Mouse (Mus musculus) Patski (cell line): ENCODE results near the gene Ostc. TPM values are rescaled to one million over a fixed set of nuclear protein-coding genes. Genes with fewer than 3 reads are reported as not detected.
A peak's percentile ranks its signal among the peaks of the same experiment; 100 is the strongest.

Experiments used
- ATAC-seq: fragments of 100-300 bp; one replicate; pipeline ENCODE4 v1.8.0; 2021
- CTCF ChIA-PET: fragments of 350-600 bp; sonication (Branson Sonifier 250); formaldehyde crosslinking; loops from one replicate; lab custom pipeline; 2022; ENCODE audit warnings: inconsistent platforms; lab: Charles Lee
- POLR2A ChIA-PET: fragments of 350-600 bp; sonication (Branson Sonifier 250); formaldehyde crosslinking; loops from one replicate; lab custom pipeline; 2022; ENCODE audit warnings: antibody characterized with exemption, inconsistent platforms; lab: Charles Lee
- DNase-seq: peaks from one replicate; pipeline ENCODE4 v3.0.0-alpha.2; 2011; ENCODE audit warnings: low read depth, low spot score
- H3K27me3 ChIP-seq: fragments of 371-371 bp; one replicate; pipeline ENCODE4 v1.5.1; 2021
- CTCF ChIP-seq: fragments of 100-300 bp; IDR thresholded peaks from one replicate; pipeline ENCODE4 v1.5.1; 2021
- in situ Hi-C: fragments of 300-500 bp; cut with MboI; formaldehyde crosslinking; loops from 3 replicates; pipeline ENCODE4 v1.11.1; 2018; ENCODE audit warnings: low pct_unique_long_range_greater_than_20kb, mixed read lengths
- polyA plus RNA-seq: library from polyadenylated mRNA; unstranded; gene quantifications from one replicate; pipeline ENCODE4 v1.2.3, GENCODE M21; 2021

Gene Ostc
- polyA plus RNA-seq, 1 experiment from 2014 or later, result 244 TPM

GRCm38 (mm10) chr3:130710103-130710502, 859 bp upstream of the Ostc start:
- ATAC-seq (no peak), DNase-seq (no peak)
- in situ Hi-C loops, result loop anchor here (5.0 kb wide), 1 partner anchor 537 kb away; no protein-coding TSS in a partner anchor
- no peak for TF ChIP-seq CTCF
- CTCF ChIA-PET, result interaction anchor here (1.0 to 1.5 kb wide), 4 partner anchors 11 to 536 kb away, joined by 3 to 5 read pairs (median 4); no protein-coding TSS in a partner anchor
- POLR2A ChIA-PET, result no interaction called here
- H3K27me3 ChIP-seq, result no peaks in the 10 kb centered on the region

- ChIA-PET POLR2A (no interaction called here), CTCF (no interaction called here)
- TF ChIP-seq CTCF, result no peak
- ATAC-seq (no peak), DNase-seq (no peak)
- in situ Hi-C loops, result no loop called here
- H3K27me3 ChIP-seq, result no peaks in the 10 kb centered on the region
Observed at GRCm38 (mm10) chr3:130708529-130708928, 715 bp downstream of the Ostc start.

DNA sequence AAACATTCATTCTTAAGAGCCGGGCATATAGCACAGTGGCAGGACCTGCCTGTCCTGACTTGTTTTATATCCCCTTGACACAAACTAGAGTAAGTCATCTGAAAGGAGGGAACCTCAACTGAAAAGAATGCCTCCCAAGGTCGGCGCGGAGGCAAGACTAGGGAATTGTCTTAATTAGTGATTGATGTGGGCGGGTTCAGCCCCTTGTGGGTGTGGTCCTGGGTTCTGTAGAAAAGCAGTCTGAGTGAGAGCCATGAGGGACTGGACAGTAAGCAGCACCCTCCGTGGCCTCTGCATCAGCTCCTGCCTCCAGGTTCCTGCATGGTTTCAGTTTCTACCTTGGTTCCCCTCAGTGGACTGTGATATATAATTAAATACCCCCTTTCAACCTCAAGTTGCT, 7.0 kb downstream of the Ostc start:
- no peak for TF ChIP-seq CTCF
- POLR2A ChIA-PET, result no interaction called here
- no peaks in the 10 kb centered on the region for H3K27me3 ChIP-seq
- DNase-seq, result no peak
- no peak for ATAC-seq
- CTCF ChIA-PET, result interaction anchor here (1.4 to 4.3 kb wide), 2 partner anchors 10 to 13 kb away, joined by 4 to 33 read pairs; no protein-coding TSS in a partner anchor
- in situ Hi-C loops, result no loop called here

DNA sequence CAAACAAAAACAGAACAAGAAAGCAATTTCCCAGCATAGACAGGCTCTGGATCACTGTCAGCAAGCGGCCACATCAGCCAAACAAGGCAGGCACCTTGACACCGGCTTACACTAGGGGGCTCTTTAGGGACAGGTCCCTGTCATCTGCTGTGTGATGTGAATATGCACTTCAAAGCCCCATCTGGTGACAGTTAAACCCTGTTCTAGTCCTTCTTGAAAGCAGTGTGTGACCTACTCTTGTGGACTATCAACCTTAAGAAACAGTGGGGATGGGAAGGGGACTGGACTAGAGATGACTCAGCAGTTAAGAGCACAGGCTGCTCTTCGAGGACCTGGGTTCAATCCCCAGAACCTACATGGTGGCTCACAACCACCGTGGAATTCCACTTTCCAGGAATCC, 11.6 kb downstream of the Ostc start:
- no peak for TF ChIP-seq CTCF
- in situ Hi-C loops, result loop anchor here (10.0 kb wide), 2 partner anchors 783 to 873 kb away; partner anchors contain the start of gene Rrh
- ATAC-seq (no peak), DNase-seq (no peak)
- CTCF ChIA-PET, result interaction anchor here (1.2 kb wide), 1 partner anchor 603 kb away, joined by 4 read pairs; no protein-coding TSS in a partner anchor
- POLR2A ChIA-PET, result no interaction called here
- H3K27me3 ChIP-seq, result no peaks in the 10 kb centered on the region

- ATAC-seq (no peak), DNase-seq (no peak)
- H3K27me3 ChIP-seq, result no peaks in the 10 kb centered on the region
- POLR2A ChIA-PET, result no interaction called here
- TF ChIP-seq CTCF, result no peak
- CTCF ChIA-PET, result interaction anchor here (0.9 to 5.8 kb wide), 9 partner anchors 9 to 776 kb away, joined by 3 to 33 read pairs (median 3); partner anchors contain the start of gene Ostc
- in situ Hi-C loops, result loop anchor here (5.0 to 10.0 kb wide), 3 partner anchors 602 to 870 kb away; partner anchors contain the start of gene Rrh
Observed at GRCm38 (mm10) chr3:130694705-130695104, 14.5 kb downstream of the Ostc start.

DNA sequence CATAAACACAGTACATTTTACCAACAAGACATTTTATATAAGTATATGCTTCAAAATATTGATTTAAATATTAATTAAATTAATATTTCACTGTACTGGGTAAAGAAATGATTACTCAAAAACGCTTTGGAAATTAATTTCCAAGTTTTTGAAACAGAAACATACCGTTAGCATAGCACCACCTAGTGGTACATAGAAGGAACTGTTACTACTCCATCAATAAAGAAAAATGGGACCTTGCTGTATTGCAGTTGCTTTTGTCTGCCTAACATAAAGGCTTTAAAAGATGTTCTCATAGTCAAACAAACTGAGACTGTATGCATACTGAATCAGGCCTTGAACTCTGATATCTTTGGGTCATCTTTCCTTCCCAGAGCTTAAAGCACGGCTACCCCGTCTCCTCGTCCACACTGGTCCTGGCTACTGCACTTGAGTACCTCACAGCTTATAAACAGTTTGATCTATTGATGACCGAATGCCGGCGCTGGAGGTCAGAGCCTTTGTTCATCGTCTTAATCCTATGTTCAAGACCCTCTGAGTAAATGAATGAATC, 15.1 kb downstream of the Ostc start:
- in situ Hi-C loops, result loop anchor here (5.0 to 10.0 kb wide), 3 partner anchors 602 to 869 kb away; partner anchors contain the start of gene Rrh
- ChIA-PET CTCF (interaction anchor here (0.9 to 5.8 kb wide), 9 partner anchors 10 to 775 kb away, joined by 3 to 33 read pairs (median 3); partner anchors contain the start of gene Ostc), POLR2A (no interaction called here)
- DNase-seq, result no peak
- ATAC-seq, result no peak
- peak; percentile 52 for TF ChIP-seq CTCF
- H3K27me3 ChIP-seq, result no peaks in the 10 kb centered on the region

DNA sequence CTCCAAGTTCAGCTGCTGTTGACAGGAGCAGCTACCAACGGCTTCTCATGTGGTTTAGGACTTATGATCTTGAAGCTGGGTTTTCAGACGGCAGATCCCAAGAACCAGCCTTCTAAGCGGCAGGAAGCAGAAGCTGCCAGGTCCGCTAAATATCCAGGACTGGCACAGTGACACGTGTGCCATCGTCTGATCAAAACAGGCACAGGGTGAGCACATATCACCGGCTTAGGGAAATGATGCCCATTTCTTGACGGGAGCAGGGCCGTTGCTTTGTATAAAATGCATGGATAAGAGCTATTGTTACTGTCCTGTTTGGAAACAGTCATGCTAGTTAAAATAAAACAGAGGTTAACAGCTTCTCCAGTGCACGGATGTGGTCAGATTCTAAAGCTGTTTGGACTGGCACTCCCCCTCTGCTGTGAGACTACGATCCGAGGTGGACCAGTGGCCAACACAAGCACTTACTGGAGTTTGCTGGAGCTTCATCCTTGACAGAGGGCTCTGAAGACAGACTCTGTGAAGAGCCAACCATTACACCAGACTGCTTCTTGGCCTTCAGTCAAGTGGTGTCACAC, 17.6 kb downstream of the Ostc start:
- ChIA-PET CTCF (interaction anchor here (0.7 to 5.8 kb wide), 10 partner anchors 8 to 598 kb away, joined by 3 to 33 read pairs (median 4); no protein-coding TSS in a partner anchor), POLR2A (interaction anchor here (0.6 to 0.9 kb wide), 2 partner anchors 12 to 592 kb away, joined by 3 read pairs; no protein-coding TSS in a partner anchor)
- ATAC-seq, result peak; percentile 49
- H3K27me3 ChIP-seq, result no peaks in the 10 kb centered on the region
- no peak for TF ChIP-seq CTCF
- in situ Hi-C loops, result loop anchor here (5.0 to 10.0 kb wide), 3 partner anchors 599 to 867 kb away; partner anchors contain the start of gene Rrh
- no peak for DNase-seq

- ChIA-PET CTCF (interaction anchor here (0.7 to 5.8 kb wide), 10 partner anchors 9 to 597 kb away, joined by 3 to 33 read pairs (median 4); no protein-coding TSS in a partner anchor), POLR2A (interaction anchor here (0.6 to 0.9 kb wide), 2 partner anchors 13 to 591 kb away, joined by 3 read pairs; no protein-coding TSS in a partner anchor)
- TF ChIP-seq CTCF, result peak; percentile 71
- no peaks in the 10 kb centered on the region for H3K27me3 ChIP-seq
- in situ Hi-C loops, result loop anchor here (5.0 to 10.0 kb wide), 3 partner anchors 599 to 866 kb away; partner anchors contain the start of gene Rrh
- ATAC-seq (peak; percentile 46), DNase-seq (no peak)
Observed at GRCm38 (mm10) chr3:130690834-130691595, 18.2 kb downstream of the Ostc start.

DNA sequence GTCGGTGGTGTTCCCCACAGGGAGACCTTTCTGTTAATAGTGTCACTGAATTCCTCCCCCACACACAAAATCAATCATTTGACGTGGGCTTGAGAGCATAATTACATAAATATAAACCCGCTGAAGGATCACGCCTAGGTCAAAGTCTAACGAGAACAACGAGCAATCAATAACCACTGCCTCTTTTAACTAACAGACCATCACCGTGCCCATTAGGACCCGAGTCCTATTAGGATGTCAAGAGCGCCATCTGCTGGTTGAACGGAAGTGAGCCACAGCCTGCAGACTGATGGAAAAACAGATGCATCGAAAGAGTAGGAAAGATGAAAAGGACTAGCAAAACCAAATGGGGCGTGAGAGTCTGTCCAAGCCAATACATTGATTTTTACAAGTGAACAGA, 19.6 kb downstream of the Ostc start:
- no peaks in the 10 kb centered on the region for H3K27me3 ChIP-seq
- ChIA-PET POLR2A (no interaction called here), CTCF (interaction anchor here (1.3 to 5.8 kb wide), 2 partner anchors 14 to 59 kb away, joined by 3 to 33 read pairs; no protein-coding TSS in a partner anchor)
- in situ Hi-C loops, result loop anchor here (5.0 to 10.0 kb wide), 3 partner anchors 597 to 865 kb away; partner anchors contain the start of gene Rrh
- DNase-seq, result no peak
- ATAC-seq, result peak; percentile 41
- peak; percentile 97 for TF ChIP-seq CTCF

DNA sequence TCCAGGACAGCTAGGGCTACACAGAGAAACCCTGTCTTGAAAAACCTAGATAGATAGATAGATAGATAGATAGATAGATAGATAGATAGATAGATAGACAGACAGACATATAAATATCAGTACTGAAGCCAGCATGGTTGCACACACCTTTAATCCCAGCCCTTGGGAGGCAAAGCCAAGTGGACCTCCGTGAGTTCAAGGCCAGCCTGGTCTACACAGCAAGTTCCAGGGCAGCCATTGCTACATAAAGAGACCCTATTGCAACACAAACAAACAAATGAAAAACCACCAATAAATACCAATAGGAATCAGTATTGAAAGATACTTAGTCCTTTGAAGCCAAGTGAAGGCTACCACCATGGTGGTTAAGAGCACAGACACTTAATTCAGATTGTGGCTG, 22.2 kb downstream of the Ostc start:
- no peaks in the 10 kb centered on the region for H3K27me3 ChIP-seq
- no peak for DNase-seq
- CTCF ChIA-PET, result interaction anchor here (1.1 kb wide), 1 partner anchor 597 kb away, joined by 3 read pairs; no protein-coding TSS in a partner anchor
- no peak for ATAC-seq
- in situ Hi-C loops, result no loop called here
- POLR2A ChIA-PET, result no interaction called here
- no peak for TF ChIP-seq CTCF
